Mouse (Mus musculus): ENCODE measurements at regions not wholly inside any gene's neighbourhood (a gene's known extent, or its start where the extent isn't known, plus 50 kb on each side); places are given as distances from the start of the nearest gene placed in this dataset.

DNA sequence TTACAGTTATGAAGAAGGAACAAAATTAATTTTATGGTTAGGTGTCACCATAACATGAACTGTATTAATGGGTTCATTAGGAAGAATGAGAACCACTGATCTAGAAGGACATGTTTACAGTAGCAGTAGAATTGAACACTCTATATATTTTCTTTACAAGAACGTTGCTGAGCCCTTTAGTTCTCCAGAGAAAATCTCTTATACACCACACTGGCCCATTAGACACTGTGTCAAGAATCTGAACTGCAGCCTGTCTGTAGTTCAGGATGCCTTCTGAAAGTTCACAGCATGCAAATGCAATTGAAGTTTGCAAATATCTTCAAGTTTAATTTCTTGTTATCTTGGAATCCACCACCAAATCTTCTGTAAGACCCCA lies 307.6 kb downstream of the Phf14 start:
- no peak for DNase-seq (ENCODE audit: low read depth)
- TF ChIP-seq POLR2A (IDR thresholded peaks at IDR 0.05; ENCODE audit: borderline replicate concordance, extremely low read depth, insufficient read depth, insufficient read length, poor library complexity, severe bottlenecking) (no peak), CTCF (IDR thresholded peaks at IDR 0.05; ENCODE audit: borderline replicate concordance, extremely low read depth, insufficient read depth, insufficient read length) (no peak)

DNA sequence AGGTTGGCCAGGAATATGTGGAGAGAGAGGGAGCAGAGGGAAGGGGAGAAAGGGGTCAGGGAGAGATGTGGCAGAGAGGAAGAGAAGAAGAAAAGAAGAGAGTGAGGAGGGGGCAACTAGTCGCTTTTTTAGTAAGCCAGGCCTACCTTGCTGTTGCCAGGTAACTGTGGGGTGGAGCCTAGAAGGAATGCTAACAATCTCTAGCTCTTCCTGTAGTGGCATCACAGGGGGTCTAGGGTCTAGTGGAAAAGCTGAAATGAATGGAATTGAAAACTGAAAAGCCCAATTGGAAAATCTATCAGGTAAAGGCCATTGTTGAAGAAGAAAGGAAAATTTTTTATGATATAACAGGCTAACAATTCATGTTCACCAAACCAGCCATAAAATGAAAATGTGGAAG lies 336.5 kb downstream of the Phf14 start:
- no peak for DNase-seq (ENCODE audit: low read depth)
- no peak for TF ChIP-seq POLR2A (IDR thresholded peaks at IDR 0.05; ENCODE audit: borderline replicate concordance, extremely low read depth, insufficient read depth, insufficient read length, poor library complexity, severe bottlenecking)
- no peak for TF ChIP-seq CTCF (IDR thresholded peaks at IDR 0.05; ENCODE audit: borderline replicate concordance, extremely low read depth, insufficient read depth, insufficient read length)

DNA sequence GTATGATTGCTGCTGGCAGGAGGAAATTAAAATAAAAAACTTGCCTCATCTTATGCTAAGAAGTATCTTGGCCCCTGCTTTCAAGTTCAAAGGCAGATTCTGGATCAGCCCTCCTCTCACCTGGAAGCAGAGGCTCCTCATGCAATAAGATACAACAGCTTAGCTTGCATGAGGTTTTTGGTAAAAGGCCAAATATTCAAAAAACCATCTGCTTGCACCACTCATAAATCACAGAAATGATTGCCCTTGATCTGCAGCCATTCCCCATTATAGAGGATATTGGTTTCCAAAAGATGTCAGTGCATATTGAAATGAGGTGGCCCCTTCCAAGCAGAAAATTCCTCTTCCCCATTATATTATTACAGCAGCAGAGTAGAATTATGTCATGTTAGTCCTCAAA lies 340.4 kb downstream of the Phf14 start:
- DNase-seq (ENCODE audit: low read depth), result peak; percentile 61
- TF ChIP-seq CTCF (IDR thresholded peaks at IDR 0.05; ENCODE audit: borderline replicate concordance, extremely low read depth, insufficient read depth, insufficient read length) (no peak), POLR2A (IDR thresholded peaks at IDR 0.05; ENCODE audit: borderline replicate concordance, extremely low read depth, insufficient read depth, insufficient read length, poor library complexity, severe bottlenecking) (no peak)

DNA sequence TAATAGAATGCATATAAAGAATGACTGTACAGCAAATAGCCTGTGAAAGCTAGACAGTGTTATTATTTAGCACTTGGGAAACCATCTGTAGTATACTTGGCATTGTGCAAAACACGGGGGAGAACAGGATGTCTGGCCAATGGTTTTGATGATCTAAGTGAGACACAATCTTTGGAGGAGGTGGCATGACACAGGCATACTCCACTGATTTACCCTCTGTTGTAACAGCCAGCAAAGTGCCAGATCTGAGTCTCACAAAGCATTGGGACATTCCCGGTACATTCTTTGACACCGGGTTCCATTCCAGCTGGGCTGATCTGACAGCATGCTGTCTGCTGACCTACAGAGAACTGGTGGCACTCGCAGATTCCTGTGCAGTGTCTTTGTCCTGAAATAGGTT lies 341.0 kb downstream of the Phf14 start:
- no peak for TF ChIP-seq POLR2A (IDR thresholded peaks at IDR 0.05; ENCODE audit: borderline replicate concordance, extremely low read depth, insufficient read depth, insufficient read length, poor library complexity, severe bottlenecking)
- no peak for TF ChIP-seq CTCF (IDR thresholded peaks at IDR 0.05; ENCODE audit: borderline replicate concordance, extremely low read depth, insufficient read depth, insufficient read length)
- peak; percentile 60 for DNase-seq (ENCODE audit: low read depth)

DNA sequence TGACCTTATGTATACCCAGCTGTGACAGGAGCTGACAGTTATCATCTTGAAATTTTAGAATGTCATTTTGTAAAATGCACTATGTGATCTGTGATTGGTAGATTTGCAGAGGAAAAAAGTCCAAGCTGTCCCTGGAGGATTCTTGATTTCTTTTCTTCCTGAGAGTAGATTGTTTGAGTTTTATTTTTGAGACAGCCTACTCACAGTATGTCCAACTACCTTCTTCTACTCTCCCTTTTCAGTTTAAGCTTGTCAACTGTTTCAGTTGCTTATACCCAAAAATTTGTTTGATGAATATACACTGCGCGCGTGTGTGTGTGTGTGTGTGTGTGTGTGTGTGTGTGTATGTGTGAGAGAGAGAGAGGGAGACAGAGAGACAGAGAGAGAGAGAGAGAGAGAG lies 346.9 kb downstream of the Phf14 start:
- no peak for DNase-seq (ENCODE audit: low read depth)
- TF ChIP-seq CTCF (IDR thresholded peaks at IDR 0.05; ENCODE audit: borderline replicate concordance, extremely low read depth, insufficient read depth, insufficient read length) (no peak), POLR2A (IDR thresholded peaks at IDR 0.05; ENCODE audit: borderline replicate concordance, extremely low read depth, insufficient read depth, insufficient read length, poor library complexity, severe bottlenecking) (no peak)

DNA sequence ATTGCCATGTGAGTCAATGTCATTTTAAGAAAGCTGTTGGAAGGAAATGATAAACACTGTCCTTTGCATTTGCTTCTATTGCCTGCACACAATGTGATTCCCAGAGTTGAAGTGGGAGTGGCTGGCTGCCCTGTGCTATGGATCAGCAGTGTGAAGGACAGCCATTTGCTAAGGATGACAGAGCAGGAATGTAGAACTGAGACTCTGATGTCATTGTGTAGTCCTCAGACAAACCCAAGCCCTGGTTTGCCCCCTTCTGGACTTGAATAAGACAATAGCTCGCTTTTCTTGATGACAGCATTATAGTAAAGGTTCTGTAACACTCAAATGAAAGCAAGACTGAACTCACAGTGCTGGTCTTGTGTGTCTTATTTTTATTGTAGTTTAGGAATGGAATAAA lies 347.8 kb downstream of the Phf14 start:
- peak; percentile 37 for DNase-seq (ENCODE audit: low read depth)
- TF ChIP-seq CTCF (IDR thresholded peaks at IDR 0.05; ENCODE audit: borderline replicate concordance, extremely low read depth, insufficient read depth, insufficient read length) (no peak), POLR2A (IDR thresholded peaks at IDR 0.05; ENCODE audit: borderline replicate concordance, extremely low read depth, insufficient read depth, insufficient read length, poor library complexity, severe bottlenecking) (no peak)

DNA sequence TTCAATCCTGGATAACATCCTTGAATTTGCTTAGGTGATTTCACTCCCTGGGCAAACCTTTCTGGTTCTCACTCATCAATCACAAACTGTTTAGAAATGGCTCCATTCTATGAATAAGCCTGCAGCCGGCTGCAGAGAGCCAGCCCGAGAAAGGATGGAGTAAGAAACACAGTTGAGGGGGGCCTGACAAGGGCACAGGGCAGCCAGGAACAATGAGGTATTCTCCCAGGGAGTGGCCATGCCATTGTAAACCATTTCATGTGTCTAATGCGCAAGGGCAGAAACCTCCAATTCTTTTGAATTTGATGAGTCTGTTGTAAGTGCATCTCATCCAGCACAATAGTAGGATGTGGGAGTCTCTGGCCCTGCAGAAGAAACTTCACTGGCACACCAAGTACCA lies 350.7 kb downstream of the Phf14 start:
- peak; percentile 5 for DNase-seq (ENCODE audit: low read depth)
- TF ChIP-seq CTCF (IDR thresholded peaks at IDR 0.05; ENCODE audit: borderline replicate concordance, extremely low read depth, insufficient read depth, insufficient read length) (no peak), POLR2A (IDR thresholded peaks at IDR 0.05; ENCODE audit: borderline replicate concordance, extremely low read depth, insufficient read depth, insufficient read length, poor library complexity, severe bottlenecking) (no peak)

DNA sequence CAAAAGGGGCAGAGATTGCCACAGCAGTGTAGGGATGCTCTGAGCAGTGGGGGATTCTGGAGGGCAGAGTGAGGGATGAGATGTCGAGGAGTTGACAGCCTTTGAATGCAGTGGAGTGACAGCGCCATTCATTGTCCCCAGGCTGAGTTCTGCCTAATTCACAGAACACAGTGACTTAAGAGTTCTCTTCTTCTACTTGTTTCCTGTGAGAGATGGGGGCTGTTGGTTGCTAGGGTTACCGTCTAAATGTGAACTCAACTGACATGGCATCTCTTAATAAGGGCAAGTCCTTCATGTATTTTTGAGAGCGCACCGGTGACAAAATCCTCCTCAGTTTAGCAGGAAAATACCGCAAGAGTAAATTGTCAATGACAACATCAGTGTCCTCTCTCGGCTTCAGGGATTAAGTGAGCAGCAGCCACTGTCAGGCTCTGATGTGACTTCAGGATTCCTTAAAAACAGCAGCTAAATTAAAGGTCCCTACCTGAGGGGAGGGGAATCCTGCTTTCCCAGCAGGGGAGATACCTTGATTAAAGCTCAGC lies 351.4 kb downstream of the Phf14 start:
- DNase-seq (ENCODE audit: low read depth), result peak; percentile 81
- TF ChIP-seq POLR2A (IDR thresholded peaks at IDR 0.05; ENCODE audit: borderline replicate concordance, extremely low read depth, insufficient read depth, insufficient read length, poor library complexity, severe bottlenecking), result no peak
- no peak for TF ChIP-seq CTCF (IDR thresholded peaks at IDR 0.05; ENCODE audit: borderline replicate concordance, extremely low read depth, insufficient read depth, insufficient read length)

DNA sequence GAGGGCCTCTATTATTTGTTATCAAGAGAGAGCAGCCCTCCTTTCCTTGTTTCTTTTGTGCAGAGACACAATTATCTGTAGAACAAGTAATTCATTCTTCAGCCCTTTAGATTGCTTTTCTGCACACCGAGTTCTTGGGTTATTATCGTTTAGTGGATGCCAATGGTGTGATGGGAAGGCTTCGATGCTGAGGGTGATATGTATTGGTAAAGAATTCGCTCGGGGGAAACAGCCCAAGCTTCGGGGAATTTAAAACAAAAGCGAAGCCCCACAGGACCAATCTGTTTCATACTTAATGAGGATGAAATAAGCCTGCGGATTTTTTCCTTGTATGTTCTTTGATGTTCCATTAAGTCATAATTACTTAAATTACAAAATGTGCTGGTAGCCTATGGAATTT lies 352.0 kb downstream of the Phf14 start:
- TF ChIP-seq CTCF (IDR thresholded peaks at IDR 0.05; ENCODE audit: borderline replicate concordance, extremely low read depth, insufficient read depth, insufficient read length) (no peak), POLR2A (IDR thresholded peaks at IDR 0.05; ENCODE audit: borderline replicate concordance, extremely low read depth, insufficient read depth, insufficient read length, poor library complexity, severe bottlenecking) (no peak)
- peak; percentile 61 for DNase-seq (ENCODE audit: low read depth)

DNA sequence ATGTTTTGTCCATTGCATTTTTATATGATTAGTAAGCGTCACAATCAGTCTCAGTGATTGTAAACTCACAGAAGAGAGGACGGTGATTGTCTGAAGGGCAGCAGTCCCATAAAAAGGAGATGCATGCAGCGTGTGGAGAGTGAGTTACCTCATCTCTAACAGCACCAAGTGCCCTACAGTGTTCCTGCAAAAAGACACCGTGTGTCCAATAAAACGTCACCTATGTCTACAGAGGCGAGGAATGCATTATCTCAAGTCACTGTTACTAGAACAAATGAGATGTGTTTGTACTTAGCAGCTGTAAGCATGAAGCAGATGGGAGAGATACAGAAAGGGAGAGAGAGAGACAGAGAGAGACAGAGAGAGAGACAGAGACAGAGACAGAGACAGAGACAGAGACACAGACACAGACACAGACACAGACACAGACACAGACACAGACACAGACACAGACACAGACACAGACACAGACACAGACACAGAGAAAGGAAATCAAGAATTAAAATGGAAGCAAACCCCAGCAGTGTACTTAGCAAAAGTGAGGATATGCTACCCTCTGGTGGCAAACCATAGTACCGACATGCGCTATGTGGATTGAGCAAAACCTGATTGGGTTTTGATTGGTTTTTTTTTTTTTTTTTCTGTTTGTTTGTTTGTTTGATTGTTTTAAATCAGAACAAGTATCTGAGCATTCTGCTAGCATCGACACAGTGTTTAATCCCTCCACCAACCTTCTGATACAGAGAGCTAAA lies 352.9 kb downstream of the Phf14 start:
- peak; percentile 91 for DNase-seq (ENCODE audit: low read depth)
- TF ChIP-seq POLR2A (IDR thresholded peaks at IDR 0.05; ENCODE audit: borderline replicate concordance, extremely low read depth, insufficient read depth, insufficient read length, poor library complexity, severe bottlenecking) (no peak), CTCF (IDR thresholded peaks at IDR 0.05; ENCODE audit: borderline replicate concordance, extremely low read depth, insufficient read depth, insufficient read length) (peak; percentile 78; the same call in 1 of the 2 replicates)

Measured in brain, embryonic 14.5 days (tissue).